In genomic region chr12:69373850-69374766, GRCm38 (mm10) we compare ENCODE assay signal across 7 mouse cellular contexts. TPM values are rescaled to one million over a fixed set of nuclear protein-coding genes. Genes with fewer than 3 reads are reported as not detected.
DNase-seq lines count a peak whose midpoint lies in the region; ATAC-seq and TF ChIP-seq lines count a peak whose summit lies in the region.

No protein-coding gene starts in this region.

- TF ChIP-seq CTCF in C2C12 (IDR thresholded peaks at IDR 0.05; ENCODE audit: control insufficient read depth, insufficient read depth, insufficient read length) = no peak

- peak overlapping the region; percentile 85 for H3K9ac ChIP-seq in forebrain, embryonic 15.5 days (replicated peaks)
- peak overlapping the region; percentile 95 for H3K9ac ChIP-seq in limb, embryonic 14.5 days (ENCODE audit: low read depth, low read length, severe bottlenecking)
- H3K9ac ChIP-seq in neural tube, embryonic 15.5 days (replicated peaks) = peak overlapping the region; percentile 97

- peaks cover 73% of the 10 kb centered on the region for H3K79me2 ChIP-seq in C2C12 (ENCODE audit: control insufficient read depth, insufficient read depth)

- WGBS in forebrain, embryonic 15.5 days = 45% methylated on average over 11 of the region's 11 CpGs
- 45% methylated on average over 11 of the region's 11 CpGs for WGBS in limb, embryonic 14.5 days
- WGBS in neural tube, embryonic 15.5 days = 48% methylated on average over 11 of the region's 11 CpGs

- no peaks in the 10 kb centered on the region for H3K9me3 ChIP-seq in forebrain, embryonic 15.5 days
- H3K9me3 ChIP-seq in limb, embryonic 14.5 days (ENCODE audit: control insufficient read depth, low read length) = no peaks in the 10 kb centered on the region
- no peaks in the 10 kb centered on the region for H3K9me3 ChIP-seq in neural tube, embryonic 15.5 days (replicated peaks)

- peak; percentile 62 for DNase-seq in 416B (ENCODE audit: low read depth)
- DNase-seq in limb, embryonic 14.5 days (ENCODE audit: low spot score) = no peak
- DNase-seq in urinary bladder, adult 2 months (ENCODE audit: low spot score) = no peak
- DNase-seq in natural killer cell, adult 2 months (ENCODE audit: low spot score in 2 of 2) = no peak

- H3K4me1 ChIP-seq in forebrain, embryonic 15.5 days = peaks cover 31% of the 10 kb centered on the region
- peaks cover 24% of the 10 kb centered on the region for H3K4me1 ChIP-seq in limb, embryonic 14.5 days (ENCODE audit: control insufficient read depth, insufficient read depth, low read length)
- peaks cover 25% of the 10 kb centered on the region for H3K4me1 ChIP-seq in neural tube, embryonic 15.5 days

- peaks cover 65% of the 10 kb centered on the region for H3K79me3 ChIP-seq in C2C12 (ENCODE audit: low read depth)

- TF ChIP-seq POLR2A in limb, embryonic 14.5 days (IDR thresholded peaks at IDR 0.05; ENCODE audit: borderline replicate concordance, extremely low read depth, insufficient read depth, insufficient read length) = no peak

- peak overlapping the region; percentile 85 for H3K4me2 ChIP-seq in forebrain, embryonic 15.5 days (replicated peaks)
- H3K4me2 ChIP-seq in limb, embryonic 14.5 days (replicated peaks; ENCODE audit: low read depth, low read length, severe bottlenecking) = peak overlapping the region; percentile 92
- H3K4me2 ChIP-seq in neural tube, embryonic 15.5 days = peak overlapping the region; percentile 80

- peak overlapping the region; percentile 85 for H3ac ChIP-seq in C2C12 (ENCODE audit: control insufficient read depth, insufficient read length, low read depth)

- peaks cover 60% of the 10 kb centered on the region for H3K36me3 ChIP-seq in C2C12 (ENCODE audit: control insufficient read depth, insufficient read depth)
- peaks cover 2% of the 10 kb centered on the region; the same call in 1 of the 2 replicates for H3K36me3 ChIP-seq in forebrain, embryonic 15.5 days
- peaks cover 23% of the 10 kb centered on the region for H3K36me3 ChIP-seq in limb, embryonic 14.5 days (ENCODE audit: control insufficient read depth, insufficient read depth, low read length)
- H3K36me3 ChIP-seq in neural tube, embryonic 15.5 days = no peaks in the 10 kb centered on the region

- peak overlapping the region; percentile 91 for H3K4me3 ChIP-seq in C2C12 (ENCODE audit: insufficient read depth, poor library complexity, severe bottlenecking)
- peak overlapping the region; percentile 82 for H3K4me3 ChIP-seq in forebrain, embryonic 15.5 days
- H3K4me3 ChIP-seq in limb, embryonic 14.5 days (replicated peaks; ENCODE audit: low read length) = peak overlapping the region; percentile 100
- H3K4me3 ChIP-seq in neural tube, embryonic 15.5 days (replicated peaks) = peak overlapping the region; percentile 100

- ATAC-seq in forebrain, embryonic 15.5 days (replicated peaks) = no peak
- ATAC-seq in limb, embryonic 14.5 days (ENCODE audit: low FRiP score, low read depth) = no peak
- no peak for ATAC-seq in neural tube, embryonic 15.5 days (ENCODE audit: low FRiP score)

- H3K27me3 ChIP-seq in C2C12 (ENCODE audit: control insufficient read depth, insufficient read depth, insufficient read length) = no peaks in the 10 kb centered on the region
- no peaks in the 10 kb centered on the region for H3K27me3 ChIP-seq in forebrain, embryonic 15.5 days
- H3K27me3 ChIP-seq in limb, embryonic 14.5 days (ENCODE audit: control insufficient read depth, insufficient read depth, low read length) = no peaks in the 10 kb centered on the region
- no peaks in the 10 kb centered on the region for H3K27me3 ChIP-seq in neural tube, embryonic 15.5 days (replicated peaks)

- no peak overlapping the region for H3K27ac ChIP-seq in forebrain, embryonic 15.5 days (replicated peaks)
- H3K27ac ChIP-seq in limb, embryonic 14.5 days (replicated peaks; ENCODE audit: low read depth, low read length) = no peak overlapping the region
- no peak overlapping the region for H3K27ac ChIP-seq in neural tube, embryonic 15.5 days (replicated peaks)

TF ChIP-seq in C2C12, 6 proteins besides CTCF, POLR2A, EP300 and RAD21:
- no peak for TF ChIP-seq MYOD1 (IDR thresholded peaks at IDR 0.05; ENCODE audit: control insufficient read depth, insufficient read length, low read depth)
- TF ChIP-seq CEBPB (IDR thresholded peaks at IDR 0.05; ENCODE audit: low read depth) = no peak
- TF ChIP-seq FOSL1 (IDR thresholded peaks at IDR 0.05; ENCODE audit: insufficient read depth, low read length, poor library complexity, severe bottlenecking) = no peak
- no peak for TF ChIP-seq MAX (IDR thresholded peaks at IDR 0.05)
- TF ChIP-seq USF1 (IDR thresholded peaks at IDR 0.05; ENCODE audit: low read depth) = no peak
- no peak for TF ChIP-seq MYOG (IDR thresholded peaks at IDR 0.05; ENCODE audit: control insufficient read depth, extremely low read depth, insufficient read length)
TF ChIP-seq in C2C12: peak in this region for 0.

RNA-seq across cellular contexts. Expression of gene Gm9887, which starts 1.9 kb away (rescaled TPM):
- polyA plus RNA-seq in C2C12 (2012; fragmentation: generic; extraction: Trizol) = 6.5 TPM
- 1.0 and 1.1 TPM in 2 replicates for polyA plus RNA-seq in forebrain, embryonic 15.5 days (2015; fragmentation: Nextera tagmentation; extraction: Ambion mirVana)
- 0.53 and 0.58 TPM in 2 replicates for polyA plus RNA-seq in limb, embryonic 14.5 days (2012; rRNA removed)
- 1.4 and 1.8 TPM in 2 replicates for polyA plus RNA-seq in limb, embryonic 14.5 days (2014; fragmentation: Nextera tagmentation; extraction: Ambion mirVana)
- 0.82 and 0.87 TPM in 2 replicates for polyA plus RNA-seq in neural tube, embryonic 15.5 days (2015; fragmentation: Nextera tagmentation; extraction: Ambion mirVana)
- polyA plus RNA-seq in urinary bladder, adult 2 months (2012; rRNA removed) = 0.69 TPM in 2 replicates

RNA-seq across cellular contexts. Expression of gene Arf6, which starts 2.2 kb away (rescaled TPM):
- 87.3 TPM for polyA plus RNA-seq in C2C12 (2012; fragmentation: generic; extraction: Trizol)
- 32.1 and 33.0 TPM in 2 replicates for polyA plus RNA-seq in forebrain, embryonic 15.5 days (2015; fragmentation: Nextera tagmentation; extraction: Ambion mirVana)
- 106 and 118 TPM in 2 replicates for polyA plus RNA-seq in limb, embryonic 14.5 days (2012; rRNA removed)
- polyA plus RNA-seq in limb, embryonic 14.5 days (2014; fragmentation: Nextera tagmentation; extraction: Ambion mirVana) = 81.4 and 82.2 TPM in 2 replicates
- 28.3 and 33.5 TPM in 2 replicates for polyA plus RNA-seq in neural tube, embryonic 15.5 days (2015; fragmentation: Nextera tagmentation; extraction: Ambion mirVana)
- 73.3 and 73.5 TPM in 2 replicates for polyA plus RNA-seq in urinary bladder, adult 2 months (2012; rRNA removed)

RNA-seq across cellular contexts. Expression of gene Nemf, which starts 17.1 kb away (rescaled TPM):
- polyA plus RNA-seq in C2C12 (2012; fragmentation: generic; extraction: Trizol) = 6.4 TPM
- polyA plus RNA-seq in forebrain, embryonic 15.5 days (2015; fragmentation: Nextera tagmentation; extraction: Ambion mirVana) = 91.3 and 91.8 TPM in 2 replicates
- polyA plus RNA-seq in limb, embryonic 14.5 days (2012; rRNA removed) = 31.2 and 37.8 TPM in 2 replicates
- 78.6 and 83.0 TPM in 2 replicates for polyA plus RNA-seq in limb, embryonic 14.5 days (2014; fragmentation: Nextera tagmentation; extraction: Ambion mirVana)
- 89.8 and 91.1 TPM in 2 replicates for polyA plus RNA-seq in neural tube, embryonic 15.5 days (2015; fragmentation: Nextera tagmentation; extraction: Ambion mirVana)
- 28.8 and 32.1 TPM in 2 replicates for polyA plus RNA-seq in urinary bladder, adult 2 months (2012; rRNA removed)
